Mouse (Mus musculus) CD4-positive, CD25-positive, alpha-beta regulatory T cell, adult 4 months (primary cell): ENCODE results near the gene Arl5c. TPM values are rescaled to one million over a fixed set of nuclear protein-coding genes. Genes with fewer than 3 reads are reported as not detected.

Experiments used
- ATAC-seq: one replicate; pipeline ENCODE4 v1.8.0; 2017
- polyA plus RNA-seq, 2 experiments: library from polyadenylated mRNA; unstranded; fragments of 100-300 nt; shearing (Covaris generic); gene quantifications; one replicate each; pipeline ENCODE4 v1.2.1; 2017

Gene Arl5c
- polyA plus RNA-seq, 2 experiments from 2014 or later: 89.8 to 124 TPM

DNA sequence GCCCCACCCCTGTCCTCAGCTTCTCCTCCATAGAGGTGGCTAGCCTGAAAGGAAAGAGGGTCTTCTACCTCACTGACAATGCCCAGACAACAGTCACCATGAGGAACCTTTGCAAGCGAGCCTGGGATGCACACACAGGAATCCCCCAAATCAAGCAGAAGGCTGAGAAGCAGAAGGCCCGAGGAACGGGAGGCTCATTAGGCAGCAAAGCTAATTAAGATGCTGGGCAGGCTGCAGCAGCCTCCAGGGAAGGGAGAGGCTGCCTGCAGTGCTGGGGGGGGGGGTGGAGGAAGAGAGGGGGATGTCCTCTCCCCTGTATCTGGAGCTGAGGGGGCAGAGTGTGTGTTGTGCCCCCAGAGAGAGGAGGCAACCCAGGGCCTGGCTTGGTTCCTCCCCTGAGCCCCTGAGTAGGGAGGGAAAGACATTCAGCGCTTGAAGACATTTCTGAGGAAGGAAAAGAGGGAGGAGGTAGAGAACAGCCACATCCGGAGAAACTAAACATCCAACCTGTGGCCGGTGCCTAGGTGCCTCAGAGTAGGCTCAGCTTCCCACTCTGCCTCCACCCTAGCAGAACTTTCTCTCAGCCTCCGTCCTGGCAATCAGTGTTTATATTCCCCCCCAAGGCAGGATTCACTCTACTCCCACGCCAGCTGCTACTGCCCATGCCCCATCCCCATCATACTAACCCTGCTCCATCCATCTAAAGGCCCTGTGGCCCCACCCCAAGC, 24.1 kb upstream of the Arl5c start:
- peak; percentile 72 for ATAC-seq

DNA sequence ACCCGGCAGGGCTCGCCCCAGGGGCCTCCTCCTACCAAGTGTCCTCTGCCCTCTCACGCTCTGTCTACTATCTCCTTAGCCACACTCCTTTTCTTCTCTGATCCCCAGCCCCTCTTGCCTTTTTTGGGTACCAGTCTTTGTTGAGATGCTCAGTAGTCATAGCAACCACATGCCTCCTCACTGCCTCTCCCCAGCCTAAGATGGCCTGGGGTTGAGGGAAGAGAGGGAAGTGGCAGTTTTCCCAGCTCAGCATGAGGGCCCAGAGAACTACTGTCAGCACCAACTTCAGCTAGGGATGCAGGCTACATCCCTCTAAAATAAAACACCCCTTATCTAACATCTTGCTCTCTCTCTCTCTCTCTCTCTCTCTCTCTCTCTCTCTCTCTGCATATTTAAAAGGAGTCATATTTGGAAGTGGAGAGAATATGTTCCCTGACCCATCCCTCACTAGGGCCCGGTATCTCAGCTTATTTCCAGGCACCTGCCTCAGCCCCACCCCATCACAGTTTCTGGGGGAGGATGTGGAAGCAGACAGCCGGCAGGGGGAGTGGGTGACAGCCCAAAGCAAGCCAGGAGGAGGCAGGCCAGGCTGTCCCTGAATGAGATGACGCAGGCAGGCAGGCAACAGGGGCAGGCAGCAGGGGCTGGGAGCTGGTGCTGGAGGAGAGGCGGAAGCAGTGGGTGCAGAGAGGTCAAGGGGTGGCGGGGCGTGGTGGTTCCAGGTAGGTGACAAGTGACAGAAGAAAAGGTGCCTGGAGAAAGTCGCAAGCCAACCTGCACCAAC, 23.1 kb upstream of the Arl5c start:
- peak; percentile 53 for ATAC-seq

DNA sequence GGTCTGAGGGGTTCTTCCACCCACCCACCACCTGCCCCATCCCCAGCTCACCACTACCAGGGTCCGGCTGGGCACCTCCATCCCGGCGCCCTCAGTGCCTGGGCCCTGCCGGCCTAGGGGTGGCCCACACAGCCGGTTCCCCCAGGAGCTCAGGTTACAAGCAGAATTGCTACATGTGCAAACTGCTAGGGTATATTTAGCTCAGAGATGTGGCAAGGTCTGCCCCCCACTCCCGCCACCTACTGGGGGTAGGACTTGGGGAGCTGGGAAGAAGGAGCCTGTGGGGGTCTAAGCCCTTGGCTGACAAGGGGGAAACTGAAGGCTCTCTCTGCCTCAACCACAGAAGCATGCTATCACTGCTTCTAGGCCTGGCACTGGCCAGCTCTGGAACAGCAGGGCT, 22.2 kb upstream of the Arl5c start:
- no peak for ATAC-seq

DNA sequence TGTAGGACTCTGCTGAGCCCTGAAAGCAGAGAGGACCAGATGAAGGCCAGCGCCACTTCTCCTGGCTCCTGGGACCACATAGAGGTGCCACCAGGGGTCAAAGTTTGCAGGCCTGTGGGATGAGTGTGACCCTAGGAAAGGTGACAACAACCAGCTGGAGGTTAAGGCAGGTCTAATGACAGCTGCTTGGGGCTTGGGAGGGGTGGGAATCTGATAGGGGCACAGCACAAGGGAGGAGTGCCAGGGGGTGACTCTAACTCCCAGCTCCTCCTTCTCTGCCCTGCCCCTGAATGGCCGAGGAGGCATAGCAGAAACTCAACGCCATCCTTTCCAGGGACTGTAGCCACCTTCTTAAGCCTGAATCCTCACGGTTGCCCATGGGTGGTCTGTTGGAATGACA, 20.8 kb upstream of the Arl5c start:
- no peak for ATAC-seq

DNA sequence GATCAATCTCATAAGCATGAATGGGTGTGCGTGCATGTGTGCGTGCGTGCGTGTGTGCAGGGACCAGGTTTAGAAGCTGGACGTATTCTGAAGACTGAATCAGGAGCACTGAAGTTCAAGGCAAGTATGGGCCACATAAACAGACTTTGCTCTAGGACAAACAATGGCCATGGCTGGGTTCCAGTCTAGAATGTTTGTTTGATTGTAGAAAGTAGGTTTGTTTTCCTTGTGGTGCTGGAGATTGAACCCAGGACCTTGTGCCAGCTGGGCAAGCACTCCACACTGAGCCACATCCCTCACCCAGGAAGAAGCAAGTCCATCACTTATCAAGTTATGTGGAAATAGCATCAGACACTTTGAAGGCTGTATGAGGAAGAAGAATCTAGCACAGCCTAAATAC, 20.2 kb upstream of the Arl5c start:
- ATAC-seq: no peak

DNA sequence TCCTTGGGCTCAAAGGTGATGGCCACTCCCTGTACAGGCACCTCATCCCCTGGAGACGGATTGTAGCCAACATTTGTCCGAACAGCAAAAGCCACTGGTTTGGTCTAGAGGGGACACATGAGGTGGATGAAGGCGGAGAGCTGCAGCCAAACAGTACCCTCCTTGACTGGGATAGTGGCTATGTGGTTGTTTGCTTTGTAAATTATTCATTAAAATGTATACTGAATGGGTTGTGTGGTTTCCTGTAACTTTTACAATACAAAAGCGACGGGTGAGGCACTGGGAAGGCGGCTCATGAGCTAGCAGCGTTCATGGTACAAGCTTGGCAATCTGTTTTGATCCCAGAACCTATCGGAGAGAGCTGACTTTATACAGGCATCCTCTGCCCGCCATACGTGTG, 16.9 kb upstream of the Arl5c start:
- no peak for ATAC-seq

DNA sequence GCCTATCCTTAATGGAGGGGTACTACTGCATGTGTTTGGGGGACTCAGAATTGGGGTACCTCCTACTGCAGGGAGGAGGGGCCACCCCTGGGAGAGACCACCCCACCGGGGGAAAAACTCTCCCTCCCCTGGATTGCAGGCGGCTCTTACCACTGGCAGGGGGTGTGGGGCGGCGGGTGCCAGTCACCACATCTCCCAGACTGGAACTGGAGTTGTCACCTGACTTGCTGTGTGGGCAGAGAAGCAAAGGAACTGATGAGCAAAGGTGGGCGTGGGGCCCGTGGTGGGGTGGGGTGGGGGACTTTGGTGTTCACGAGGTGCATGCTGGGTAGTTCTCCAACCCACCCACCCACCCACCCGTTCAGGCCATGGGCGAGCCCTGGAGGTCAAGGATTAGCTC, 15.7 kb upstream of the Arl5c start:
- ATAC-seq: no peak

DNA sequence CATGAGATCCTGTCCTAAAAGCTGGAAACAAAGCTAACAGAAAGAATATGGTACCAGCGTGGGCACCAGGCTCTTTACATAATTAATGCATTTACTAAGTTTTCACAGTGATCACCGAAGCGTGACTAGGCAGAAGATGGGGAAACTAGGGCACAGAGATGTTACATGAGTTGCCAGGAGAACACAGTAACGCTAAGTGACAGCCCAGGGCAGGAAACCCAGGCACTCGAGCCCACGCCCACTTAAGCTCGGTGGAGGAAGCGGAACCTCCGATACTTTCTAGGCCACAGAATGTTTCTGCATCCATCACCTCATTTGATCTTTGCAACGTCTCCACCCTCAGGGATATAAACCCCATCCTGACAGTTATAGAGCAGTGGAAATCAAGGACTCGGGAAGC, 12.1 kb upstream of the Arl5c start:
- peak; percentile 56 for ATAC-seq

DNA sequence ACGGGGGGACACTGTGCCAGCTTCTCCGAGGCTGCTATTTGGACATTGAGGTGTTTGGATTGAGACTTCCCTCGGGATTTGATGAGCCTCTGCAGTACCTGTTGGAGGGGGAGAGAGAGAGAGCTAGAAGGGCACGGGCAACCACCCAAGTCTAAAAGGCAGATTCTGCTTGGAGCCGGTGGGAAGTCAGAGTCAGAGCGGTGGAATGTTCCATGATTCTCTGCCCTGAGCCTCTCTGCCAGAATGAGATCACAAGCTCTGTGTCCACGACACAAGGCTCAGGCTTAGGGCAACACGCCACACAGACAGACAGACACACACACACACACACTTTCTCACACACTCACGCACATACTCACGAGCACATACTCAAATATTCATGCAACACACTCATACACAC, 9.7 kb upstream of the Arl5c start:
- ATAC-seq: no peak

DNA sequence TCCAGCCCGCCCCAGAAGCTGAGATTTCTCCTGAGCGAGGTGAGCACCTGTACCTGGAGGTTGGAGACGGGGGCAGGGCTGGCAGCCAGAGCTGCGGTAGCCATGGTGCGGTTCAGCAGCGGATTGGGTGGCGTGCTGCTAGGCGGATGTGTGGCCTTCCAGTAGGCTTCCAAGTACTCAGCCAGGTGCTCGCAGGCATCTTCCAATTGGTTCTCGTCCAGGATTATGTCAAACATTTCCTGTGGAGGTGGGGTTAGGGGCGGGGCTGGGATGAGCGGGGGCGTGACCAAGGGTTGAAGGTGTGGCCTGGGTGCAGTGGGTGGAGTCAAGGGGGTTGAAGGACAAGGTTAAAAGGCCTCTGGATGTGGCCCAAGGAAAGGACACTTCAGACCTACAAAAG, 9.1 kb upstream of the Arl5c start:
- ATAC-seq: no peak

DNA sequence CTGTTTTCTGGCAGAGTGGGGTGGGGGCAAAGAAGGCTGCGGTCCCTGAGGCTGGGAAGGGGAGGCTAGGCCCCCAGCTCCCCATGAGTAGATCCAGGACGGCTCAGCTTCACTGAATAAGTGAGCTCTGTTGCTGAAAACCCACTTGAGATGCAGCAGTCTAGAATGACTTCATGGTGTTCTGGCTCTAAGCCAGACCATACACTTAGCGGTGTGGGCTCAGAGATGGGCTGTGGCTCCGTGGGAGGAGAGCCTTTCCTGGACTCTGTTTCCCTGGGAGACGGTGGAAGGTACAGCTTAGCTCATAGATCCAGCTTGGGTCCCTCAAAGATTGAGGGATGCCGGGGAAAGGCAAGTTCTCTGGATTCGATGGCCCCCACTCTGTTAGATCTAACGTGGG, 8.2 kb upstream of the Arl5c start:
- ATAC-seq: no peak

DNA sequence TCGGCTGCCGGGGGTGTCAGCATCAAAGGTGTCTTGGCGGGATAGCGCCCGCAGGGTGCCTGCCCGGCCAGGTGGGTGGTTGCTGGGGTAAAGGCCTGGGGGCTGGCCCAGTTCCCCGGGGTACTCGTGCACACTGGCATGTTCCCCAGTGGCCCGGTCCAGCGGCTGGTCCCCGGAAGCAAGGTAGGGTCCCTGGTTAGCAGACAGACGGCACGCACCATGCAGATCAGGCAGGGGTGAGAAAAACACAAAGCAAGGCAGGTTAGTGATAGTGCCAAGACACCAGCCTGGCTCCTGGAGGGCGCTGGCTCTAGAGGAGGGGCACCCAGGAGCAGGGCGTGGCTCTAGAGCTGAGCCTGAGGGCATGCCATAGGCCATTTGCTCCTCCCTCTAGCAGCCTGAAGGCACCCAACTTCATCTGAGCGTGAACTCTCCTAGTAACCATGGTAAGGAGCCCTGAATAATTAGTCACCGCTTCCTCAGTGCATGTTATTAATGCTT, 7.2 kb upstream of the Arl5c start:
- no peak for ATAC-seq

DNA sequence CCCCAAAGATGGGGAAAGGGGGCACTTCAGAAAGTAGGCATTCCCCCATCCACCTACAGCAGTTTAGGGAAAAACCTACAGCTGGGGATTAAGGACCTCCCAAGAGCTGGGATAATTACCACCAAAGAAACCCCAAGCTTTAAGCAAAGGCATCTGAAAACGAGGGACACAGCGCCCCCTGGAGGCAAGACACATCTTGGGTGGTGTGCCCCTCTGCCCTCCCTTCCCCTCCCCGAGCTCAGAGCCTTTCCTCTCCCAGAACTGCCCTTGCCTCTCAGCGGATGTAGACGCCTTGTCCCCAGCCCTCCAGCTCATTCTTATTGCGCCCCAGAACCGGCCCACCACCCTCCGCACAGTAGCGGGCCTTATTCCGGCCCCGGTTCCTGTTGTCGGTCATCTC, 6.6 kb upstream of the Arl5c start:
- no peak for ATAC-seq

DNA sequence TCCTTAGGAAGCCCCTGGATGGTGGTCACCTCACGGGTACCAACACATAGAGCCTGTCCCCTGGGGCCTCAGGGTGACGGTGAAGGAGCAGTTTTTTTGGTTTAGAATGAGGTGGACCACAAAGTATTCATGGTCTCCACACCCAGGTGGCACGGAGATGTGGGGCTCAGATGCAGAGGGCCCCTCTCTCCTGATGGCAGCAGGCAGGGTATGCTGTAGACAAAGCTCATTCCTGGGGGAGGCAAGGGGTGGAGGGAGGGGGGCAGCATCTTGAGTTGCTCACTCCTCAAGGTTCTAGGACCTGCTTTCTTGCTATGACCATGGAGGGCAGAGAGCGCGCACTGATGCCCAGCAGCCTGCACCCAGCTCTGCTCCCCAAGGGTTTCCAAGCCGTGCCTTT, 6.0 kb upstream of the Arl5c start:
- no peak for ATAC-seq

DNA sequence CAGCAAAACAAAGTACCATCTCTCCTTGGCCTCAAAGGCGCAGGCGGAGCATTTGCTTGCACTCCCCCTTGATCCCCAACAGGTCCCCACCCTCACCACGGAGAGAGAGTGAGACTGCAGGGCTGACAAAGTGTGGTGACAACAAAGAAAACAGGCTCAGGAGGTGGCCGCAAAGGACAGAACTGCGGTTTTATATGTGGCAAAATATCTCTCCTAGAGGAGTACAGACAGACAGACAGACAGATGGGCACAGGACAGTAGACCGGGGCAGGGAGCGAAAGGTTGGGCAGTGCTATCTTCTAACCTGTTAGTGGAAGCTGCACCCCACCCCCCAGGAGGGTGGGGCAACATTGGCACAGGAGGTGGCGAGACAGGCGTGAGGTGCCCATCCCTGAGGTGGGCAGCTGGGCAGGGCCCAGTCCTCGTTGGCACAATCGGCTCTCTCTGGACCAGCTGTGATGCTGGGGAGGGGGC, 5.4 kb upstream of the Arl5c start:
- no peak for ATAC-seq

DNA sequence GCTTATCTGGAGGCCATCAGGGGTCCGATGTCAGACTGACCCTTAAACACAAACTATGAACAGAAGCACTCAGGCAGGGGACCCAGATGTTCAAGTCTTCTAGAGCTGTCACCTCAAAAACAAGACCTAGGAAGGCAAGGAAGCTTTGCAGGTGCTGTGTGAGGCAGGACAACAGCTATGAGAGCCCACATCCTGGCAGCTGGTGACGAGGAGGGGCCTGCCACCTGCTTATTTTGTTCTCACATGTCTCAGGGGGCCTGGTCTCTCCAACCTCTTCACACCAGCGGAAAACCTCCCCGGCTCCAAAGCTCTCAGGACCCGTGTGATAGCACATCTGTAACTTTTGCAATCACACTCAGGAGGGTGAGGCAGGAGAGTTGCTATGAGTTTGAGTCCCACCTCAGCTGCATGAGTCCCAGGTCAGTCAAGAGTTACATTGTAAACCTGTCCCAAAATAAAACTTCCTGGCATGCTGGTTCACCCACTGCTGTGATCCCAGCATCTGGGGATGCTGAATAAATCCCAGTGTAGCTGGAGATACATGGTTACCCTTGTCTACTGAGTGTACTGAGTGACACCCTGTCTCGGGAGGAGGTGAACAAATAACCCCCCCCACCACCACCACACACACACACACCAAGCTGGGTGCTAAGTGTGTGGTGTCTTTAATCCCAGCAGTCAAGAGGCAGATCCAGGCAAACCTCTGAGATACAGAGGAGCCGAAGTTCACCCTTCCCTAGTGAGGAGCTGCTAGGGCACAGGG, 4.6 kb upstream of the Arl5c start:
- ATAC-seq: peak; percentile 62

DNA sequence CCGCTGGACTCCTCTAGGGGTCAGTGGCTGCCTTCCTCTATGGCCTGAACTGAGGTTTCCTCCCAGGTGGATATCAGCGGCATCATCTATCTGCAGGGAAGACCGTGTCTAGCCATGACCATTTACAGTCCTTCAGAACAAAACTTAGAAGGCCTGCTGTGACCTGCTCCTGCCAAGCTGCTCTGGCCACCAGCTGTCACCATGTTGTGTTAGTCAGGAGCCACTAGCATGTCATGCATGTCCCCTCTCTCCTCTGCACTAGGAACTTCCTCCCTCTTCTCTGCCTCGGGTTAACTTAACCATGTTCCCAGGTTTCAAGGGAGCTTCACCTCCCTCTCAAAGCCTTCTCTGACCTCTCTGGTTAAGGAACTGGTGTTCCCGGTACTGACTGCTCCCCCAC, 3.8 kb upstream of the Arl5c start:
- no peak for ATAC-seq

DNA sequence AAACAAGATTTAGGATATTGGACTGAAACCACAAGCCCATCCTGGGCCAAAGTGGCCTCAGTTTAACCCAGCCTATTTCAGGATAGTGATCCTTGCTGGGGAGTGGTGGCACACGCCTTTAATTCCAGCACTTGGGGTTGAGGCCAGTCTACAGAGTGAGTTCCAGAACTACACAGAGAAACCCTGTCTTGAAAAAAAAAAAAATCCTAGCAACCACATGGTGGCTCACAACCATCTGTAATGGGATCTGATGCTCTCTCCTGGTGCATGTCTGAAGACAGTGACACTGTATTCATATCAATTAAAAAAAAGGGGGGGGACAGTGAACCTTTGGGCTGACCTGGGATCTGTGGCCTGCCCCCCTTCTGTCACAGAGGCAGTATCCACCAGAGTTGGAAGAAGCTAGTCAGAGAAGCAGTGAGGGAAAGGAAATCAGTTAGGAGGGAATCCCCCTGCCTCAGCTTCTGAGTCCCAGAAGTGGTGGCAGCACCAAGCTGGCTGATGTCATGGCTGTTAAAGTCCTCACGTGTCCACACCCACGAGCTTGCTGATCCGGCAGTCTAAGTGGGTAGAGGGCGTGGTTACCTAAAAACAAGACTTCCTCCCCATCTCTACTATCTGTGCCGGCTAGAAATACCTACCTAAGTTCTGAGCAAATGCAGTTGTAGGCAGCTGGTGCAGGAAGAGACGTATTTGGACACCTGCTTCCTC, 3.1 kb upstream of the Arl5c start:
- ATAC-seq: peak; percentile 75

DNA sequence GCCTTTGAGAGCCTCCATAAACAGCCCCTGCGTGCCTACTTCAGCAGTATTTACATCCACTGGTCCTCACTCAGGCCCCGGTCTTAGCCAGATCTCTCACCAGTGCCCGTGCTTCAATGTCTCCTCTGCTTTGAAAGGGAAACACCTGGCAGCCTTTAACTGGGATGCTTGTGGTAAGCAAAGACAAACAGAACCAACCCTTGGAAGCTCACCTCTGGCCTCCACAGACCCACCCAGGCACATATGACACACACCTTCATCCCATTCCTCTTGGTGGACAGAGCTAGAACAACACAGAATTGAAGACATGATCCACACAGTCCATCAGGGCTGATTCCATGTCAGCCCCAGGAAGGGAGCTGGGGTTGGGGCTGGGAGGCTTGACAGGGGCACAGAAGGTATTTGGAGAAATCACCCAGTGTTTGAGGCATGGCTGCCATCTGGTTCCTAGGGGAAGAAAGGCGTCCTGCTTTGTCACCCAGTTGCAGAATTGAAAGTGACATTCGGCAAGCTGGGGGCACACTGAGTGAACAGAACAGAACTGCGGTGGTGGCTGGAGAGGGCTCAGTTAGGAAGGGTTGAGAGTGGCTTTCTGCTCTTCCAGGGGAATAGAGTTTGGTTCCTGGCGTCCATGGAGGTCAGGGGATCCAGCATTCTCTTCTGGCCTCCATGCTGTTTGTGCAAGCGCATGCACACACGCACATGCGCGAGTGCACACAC, 2.3 kb upstream of the Arl5c start:
- no peak for ATAC-seq

DNA sequence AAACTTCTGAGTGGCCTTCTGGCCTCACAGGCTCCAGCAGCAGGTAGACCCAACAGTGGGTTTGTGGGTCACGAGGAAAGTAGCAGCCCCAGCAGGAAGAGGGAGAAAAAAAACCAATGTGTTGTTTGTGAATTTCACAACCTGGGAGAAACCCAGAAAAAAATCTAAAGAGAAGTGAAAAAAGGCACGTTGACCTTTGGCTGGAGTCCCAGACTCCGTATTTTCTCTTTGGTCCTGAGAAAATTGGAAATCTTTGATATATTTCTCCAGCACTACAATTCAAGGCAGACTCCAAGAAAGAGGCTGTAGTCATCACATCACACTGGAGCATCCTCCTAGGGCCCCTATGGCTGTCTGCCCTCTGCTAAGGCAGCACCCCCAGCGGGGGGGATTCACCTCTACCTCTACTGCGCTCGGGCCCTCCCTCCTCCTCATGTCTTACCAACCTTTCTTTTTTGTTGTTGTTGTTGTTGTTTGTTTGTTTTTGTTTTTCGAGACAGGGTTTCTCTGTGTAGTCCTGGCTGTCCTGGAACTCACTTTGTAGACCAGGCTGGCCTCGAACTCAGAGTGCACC, 1.5 kb upstream of the Arl5c start:
- ATAC-seq: no peak

DNA sequence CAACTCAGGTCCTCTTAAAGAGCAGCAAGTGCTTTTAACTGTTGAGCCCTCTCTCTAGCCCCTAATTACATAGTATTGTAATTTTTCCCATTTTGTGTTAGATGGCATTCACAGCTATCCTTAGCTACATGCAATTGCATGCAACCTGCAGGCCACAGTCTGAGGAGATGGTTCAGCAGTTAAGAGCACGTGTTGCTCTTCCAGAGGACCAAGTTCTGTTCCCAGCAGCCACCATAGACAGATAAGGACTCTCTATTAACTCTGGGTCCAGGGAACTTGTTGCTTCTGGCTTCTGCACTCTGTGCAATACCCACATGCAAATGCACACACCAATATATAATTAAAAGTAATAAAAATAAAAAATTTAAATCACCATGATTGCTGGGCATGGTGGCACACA, 710 bp upstream of the Arl5c start:
- no peak for ATAC-seq
